Mouse (Mus musculus): ENCODE data around the gene Slc34a1. TPM values are rescaled to one million over a fixed set of nuclear protein-coding genes. Genes with fewer than 3 reads are reported as not detected.

The Slc34a1 gene
- total and polyA plus RNA-seq, 2 experiments from 2014 or later: not detected

DNA sequence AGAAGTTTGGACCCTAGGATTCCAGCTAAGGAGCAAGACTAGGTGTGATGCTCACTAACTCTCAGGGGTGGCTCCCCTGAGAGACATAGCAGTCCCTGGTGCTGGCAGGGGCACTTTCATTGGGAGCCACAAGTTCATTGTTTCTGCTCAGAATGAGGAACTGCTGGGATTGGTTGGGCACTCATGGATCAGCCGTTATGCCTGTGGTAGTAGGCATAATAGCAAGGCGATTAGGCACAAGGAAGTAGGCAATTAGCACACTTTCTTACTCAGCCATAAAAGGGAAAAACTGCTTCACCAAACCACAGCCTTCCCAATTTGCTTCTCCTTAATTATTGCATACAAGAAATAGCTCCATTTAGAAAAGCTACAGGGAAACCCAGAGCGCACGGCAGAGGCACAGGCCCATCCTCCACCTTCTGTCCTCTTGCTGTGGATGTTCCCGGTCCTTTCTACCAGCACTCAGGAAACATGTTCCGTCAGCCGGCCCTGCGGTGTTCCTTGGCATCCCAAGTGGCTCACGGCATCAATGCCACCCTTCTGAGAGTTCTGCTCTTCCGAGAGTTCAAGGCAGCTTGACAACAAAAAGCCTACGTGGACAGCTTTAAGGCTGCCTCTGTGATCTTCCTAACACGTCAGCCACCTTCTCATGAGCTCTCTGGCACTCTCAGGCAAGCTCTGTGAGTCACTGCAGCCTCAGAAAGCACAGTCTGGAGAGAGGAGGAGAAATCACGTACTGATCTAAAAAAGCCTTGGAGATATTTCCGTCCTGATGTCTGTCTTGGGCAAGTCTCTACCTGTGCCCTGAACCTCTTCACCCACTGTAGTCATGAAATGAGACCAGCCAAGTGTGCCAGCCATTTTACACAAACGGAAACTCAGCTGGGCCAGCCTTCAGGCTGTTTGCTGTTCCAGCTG lies 6.2 kb downstream of the Slc34a1 start:
- WGBS: 63% methylated on average over 15 of the region's 15 CpGs
- Histone ChIP-seq H3K27ac (no peak overlapping the region), H3K4me3 (ENCODE audit: low read length) (no peak overlapping the region), H3K27me3 (ENCODE audit: insufficient read depth, low read length) (no peaks in the 10 kb centered on the region), H3K4me1 (ENCODE audit: insufficient read depth, low read length) (peaks cover 5% of the 10 kb centered on the region; the same call in 1 of the 2 replicates), H3K9me3 (ENCODE audit: low read length) (no peaks in the 10 kb centered on the region), H3K36me3 (ENCODE audit: insufficient read depth, low read length) (no peaks in the 10 kb centered on the region), H3K9ac (replicated peaks; ENCODE audit: low read length) (no peak overlapping the region), H3K4me2 (ENCODE audit: low read depth, low read length) (no peak overlapping the region)
- no peak for ATAC-seq
- no peak for DNase-seq (ENCODE audit: low spot score)
- TF ChIP-seq CTCF (IDR thresholded peaks at IDR 0.05; ENCODE audit: low read depth): no peak

DNA sequence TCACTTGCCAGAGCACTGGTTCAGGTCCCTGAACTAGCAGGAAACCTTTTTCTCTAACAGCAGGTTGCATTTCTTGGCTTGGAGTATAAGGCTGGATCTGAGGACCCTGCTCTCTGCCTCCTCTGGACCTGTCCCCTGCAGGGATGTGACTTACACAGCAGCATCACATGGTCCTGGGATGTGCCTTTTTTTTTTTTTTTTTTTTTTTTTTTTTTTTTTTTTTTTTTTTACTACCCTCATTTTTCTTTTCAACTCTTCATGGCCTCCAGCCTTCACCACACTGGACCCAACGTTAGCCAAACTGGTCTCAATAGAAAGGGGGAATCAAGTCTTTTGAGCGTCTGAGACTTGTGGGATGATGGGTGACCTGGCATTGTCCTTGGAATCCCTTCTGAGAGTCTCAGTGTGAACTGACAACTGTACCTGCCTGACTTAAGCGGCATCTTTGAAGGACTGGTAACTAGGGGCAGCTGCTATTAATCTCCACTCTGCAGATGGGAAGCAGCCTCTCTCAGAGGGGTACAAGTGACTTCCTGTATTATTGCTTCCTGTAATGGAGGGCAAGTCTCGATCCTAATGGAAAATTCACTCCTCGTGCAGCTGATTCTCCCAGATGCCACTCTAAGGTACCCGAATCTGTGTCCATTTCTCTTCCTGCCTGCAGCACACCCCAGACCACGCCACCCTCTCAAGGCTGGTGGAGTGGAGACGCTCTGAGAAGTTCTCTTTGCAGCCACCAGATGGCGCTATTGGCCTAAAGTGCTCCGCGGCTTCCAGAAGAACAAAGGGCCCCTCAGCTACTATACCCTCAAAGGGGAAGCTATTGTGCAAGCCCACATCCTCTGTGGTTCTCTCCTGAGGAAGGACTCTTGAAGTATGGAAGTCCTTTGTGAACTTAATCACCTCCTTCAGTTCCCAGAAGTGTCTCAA lies 7.1 kb downstream of the Slc34a1 start:
- peak; percentile 93 for DNase-seq (ENCODE audit: low spot score)
- peak; percentile 89 for ATAC-seq
- no peaks in the 10 kb centered on the region for H3K27me3 ChIP-seq (ENCODE audit: insufficient read depth, low read length)
- H3K4me2 ChIP-seq (ENCODE audit: low read depth, low read length): peak overlapping the region; percentile 25
- TF ChIP-seq CTCF (IDR thresholded peaks at IDR 0.05; ENCODE audit: low read depth): peak; percentile 97
- no peak overlapping the region for H3K9ac ChIP-seq (replicated peaks; ENCODE audit: low read length)
- H3K9me3 ChIP-seq (ENCODE audit: low read length): no peaks in the 10 kb centered on the region
- H3K36me3 ChIP-seq (ENCODE audit: insufficient read depth, low read length): no peaks in the 10 kb centered on the region
- H3K27ac ChIP-seq: peak overlapping the region; percentile 42; the same call in 1 of the 2 replicates
- H3K4me1 ChIP-seq (ENCODE audit: insufficient read depth, low read length): peaks cover 5% of the 10 kb centered on the region; the same call in 1 of the 2 replicates
- H3K4me3 ChIP-seq (ENCODE audit: low read length): no peak overlapping the region
- 11% methylated on average over 11 of the region's 11 CpGs for WGBS

GRCm38 (mm10) chr13:55405783-55406390 lies 7.9 kb downstream of the Slc34a1 start:
- no peaks in the 10 kb centered on the region for H3K9me3 ChIP-seq (ENCODE audit: low read length)
- no peak overlapping the region; the same call in 1 of the 2 replicates for H3K9ac ChIP-seq (replicated peaks; ENCODE audit: low read length)
- peaks cover 5% of the 10 kb centered on the region; the same call in 1 of the 2 replicates for H3K4me1 ChIP-seq (ENCODE audit: insufficient read depth, low read length)
- 52% methylated on average over 13 of the region's 13 CpGs for WGBS
- no peak overlapping the region for H3K4me3 ChIP-seq (ENCODE audit: low read length)
- DNase-seq (ENCODE audit: low spot score) (no peak), ATAC-seq (peak; percentile 62)
- TF ChIP-seq CTCF (IDR thresholded peaks at IDR 0.05; ENCODE audit: low read depth): no peak
- H3K36me3 ChIP-seq (ENCODE audit: insufficient read depth, low read length): no peaks in the 10 kb centered on the region
- peak overlapping the region; percentile 42; the same call in 1 of the 2 replicates for H3K27ac ChIP-seq
- no peaks in the 10 kb centered on the region for H3K27me3 ChIP-seq (ENCODE audit: insufficient read depth, low read length)
- H3K4me2 ChIP-seq (ENCODE audit: low read depth, low read length): peak overlapping the region; percentile 25

DNA sequence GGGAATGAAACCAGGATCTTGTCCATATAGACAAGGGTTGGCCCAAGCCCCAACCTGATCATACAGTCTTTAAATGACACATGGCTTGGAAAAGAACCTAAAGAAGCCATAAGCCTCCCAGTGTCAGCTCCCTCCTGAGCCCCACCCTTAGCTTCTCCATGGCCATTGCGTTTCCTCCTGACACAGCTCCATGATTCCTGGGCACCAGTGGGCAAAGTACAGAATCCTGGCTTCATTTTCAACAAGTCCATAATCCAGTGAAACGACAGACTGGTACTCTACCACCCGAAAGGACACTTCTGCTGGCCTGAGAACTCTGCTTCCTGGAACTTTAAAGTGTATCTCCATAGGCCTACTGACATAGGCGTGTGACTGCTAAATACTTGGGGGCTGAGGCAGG lies 9.4 kb downstream of the Slc34a1 start:
- no peaks in the 10 kb centered on the region for H3K9me3 ChIP-seq (ENCODE audit: low read length)
- no peaks in the 10 kb centered on the region for H3K27me3 ChIP-seq (ENCODE audit: insufficient read depth, low read length)
- H3K27ac ChIP-seq: no peak overlapping the region
- ATAC-seq (no peak), DNase-seq (ENCODE audit: low spot score) (no peak)
- no peak overlapping the region for H3K9ac ChIP-seq (replicated peaks; ENCODE audit: low read length)
- H3K4me2 ChIP-seq (ENCODE audit: low read depth, low read length): no peak overlapping the region
- WGBS: 83% methylated on average over 4 of the region's 4 CpGs
- no peaks in the 10 kb centered on the region for H3K36me3 ChIP-seq (ENCODE audit: insufficient read depth, low read length)
- TF ChIP-seq CTCF (IDR thresholded peaks at IDR 0.05; ENCODE audit: low read depth): no peak
- peaks cover 5% of the 10 kb centered on the region; the same call in 1 of the 2 replicates for H3K4me1 ChIP-seq (ENCODE audit: insufficient read depth, low read length)
- no peak overlapping the region for H3K4me3 ChIP-seq (ENCODE audit: low read length)

GRCm38 (mm10) chr13:55408546-55409120 lies 10.6 kb downstream of the Slc34a1 start:
- Histone ChIP-seq H3K9ac (replicated peaks; ENCODE audit: low read length) (no peak overlapping the region), H3K4me1 (ENCODE audit: insufficient read depth, low read length) (peaks cover 5% of the 10 kb centered on the region; the same call in 1 of the 2 replicates), H3K36me3 (ENCODE audit: insufficient read depth, low read length) (no peaks in the 10 kb centered on the region), H3K27ac (no peak overlapping the region), H3K4me2 (ENCODE audit: low read depth, low read length) (no peak overlapping the region), H3K4me3 (ENCODE audit: low read length) (no peak overlapping the region), H3K9me3 (ENCODE audit: low read length) (no peaks in the 10 kb centered on the region), H3K27me3 (ENCODE audit: insufficient read depth, low read length) (no peaks in the 10 kb centered on the region)
- DNase-seq (ENCODE audit: low spot score) (no peak), ATAC-seq (no peak)
- no peak for TF ChIP-seq CTCF (IDR thresholded peaks at IDR 0.05; ENCODE audit: low read depth)
- WGBS: 88% methylated on average over 19 of the region's 19 CpGs

GRCm38 (mm10) chr13:55411826-55412225 lies 13.8 kb downstream of the Slc34a1 start:
- no peak overlapping the region for H3K4me2 ChIP-seq (ENCODE audit: low read depth, low read length)
- no peak for ATAC-seq
- 76% methylated on average over 7 of the region's 7 CpGs for WGBS

More at GRCm38 (mm10) chr13:55411826-55412225, 13.8 kb downstream of the Slc34a1 start:
- Histone ChIP-seq H3K4me1 (ENCODE audit: insufficient read depth, low read length) (no peaks in the 10 kb centered on the region), H3K27ac (no peak overlapping the region), H3K9ac (replicated peaks; ENCODE audit: low read length) (no peak overlapping the region), H3K36me3 (ENCODE audit: insufficient read depth, low read length) (no peaks in the 10 kb centered on the region), H3K4me3 (ENCODE audit: low read length) (no peak overlapping the region), H3K9me3 (ENCODE audit: low read length) (no peaks in the 10 kb centered on the region), H3K27me3 (ENCODE audit: insufficient read depth, low read length) (no peaks in the 10 kb centered on the region)
- DNase-seq (ENCODE audit: low spot score): no peak
- TF ChIP-seq CTCF (IDR thresholded peaks at IDR 0.05; ENCODE audit: low read depth): no peak
